ENCODE assay signal across 7 mouse cellular contexts in genomic region chr12:83486671-83487461, GRCm38 (mm10). TPM values are rescaled to one million over a fixed set of nuclear protein-coding genes. Genes with fewer than 3 reads are reported as not detected.
A peak's percentile ranks its signal among the peaks of the same experiment; 100 is the strongest.
DNase-seq lines count a peak whose midpoint lies in the region; ATAC-seq lines count a peak whose summit lies in the region.

No protein-coding gene starts in this region.

- H3K4me2 ChIP-seq in hindbrain, embryonic 15.5 days, result peak overlapping the region; percentile 98

- peak overlapping the region; percentile 87 for H3K4me3 ChIP-seq in hindbrain, embryonic 15.5 days
- peak overlapping the region; percentile 81 for H3K4me3 ChIP-seq in midbrain, embryonic 10.5 days

- no peaks in the 10 kb centered on the region for H3K27me3 ChIP-seq in hindbrain, embryonic 15.5 days
- peaks cover 55% of the 10 kb centered on the region for H3K27me3 ChIP-seq in midbrain, embryonic 10.5 days (ENCODE audit: low read depth, poor library complexity, severe bottlenecking)

- no peaks in the 10 kb centered on the region for H3K9me3 ChIP-seq in hindbrain, embryonic 15.5 days
- H3K9me3 ChIP-seq in midbrain, embryonic 10.5 days (replicated peaks), result peaks cover 8% of the 10 kb centered on the region; the same call in 1 of the 2 replicates

- peaks cover 33% of the 10 kb centered on the region for H3K4me1 ChIP-seq in hindbrain, embryonic 15.5 days (replicated peaks)
- peaks cover 39% of the 10 kb centered on the region for H3K4me1 ChIP-seq in midbrain, embryonic 10.5 days

- DNase-seq in adrenal gland, adult (ENCODE audit: inconsistent age in 2 of 2, low spot score in 1 of 2), result peak; percentile 68 to 89
- DNase-seq in cerebellum, adult 9-11 months, result peak; percentile 73
- peak; percentile 58 for DNase-seq in gastrocnemius, adult 18-20 months (ENCODE audit: low spot score)
- peak; percentile 45 for DNase-seq in left cerebral cortex, postnatal 4 days
- peak; percentile 76 for DNase-seq in midbrain, embryonic 10.5 days (ENCODE audit: low spot score)
- DNase-seq in spleen, adult 18-20 months, result peak; percentile 10 to 40

- H3K27ac ChIP-seq in hindbrain, embryonic 15.5 days (replicated peaks), result peak overlapping the region; percentile 87
- H3K27ac ChIP-seq in midbrain, embryonic 10.5 days (replicated peaks), result peak overlapping the region; percentile 81

- intact Hi-C loops in left cerebral cortex, postnatal 4 days (cut with DNase I), result loop anchor here (5.0 kb wide), 1 partner anchor 170 kb away; no protein-coding TSS in a partner anchor

- peak overlapping the region; percentile 73 for H3K9ac ChIP-seq in hindbrain, embryonic 15.5 days

- no peaks in the 10 kb centered on the region for H3K36me3 ChIP-seq in hindbrain, embryonic 15.5 days
- no peaks in the 10 kb centered on the region for H3K36me3 ChIP-seq in midbrain, embryonic 10.5 days

- peak; percentile 42 for ATAC-seq in hindbrain, embryonic 15.5 days (ENCODE audit: low FRiP score, low read depth)

- WGBS in hindbrain, embryonic 15.5 days, result under 1% methylated on average over 65 of the region's 73 CpGs
- under 1% methylated on average over 73 of the region's 73 CpGs for WGBS in midbrain, embryonic 10.5 days

RNA-seq across cellular contexts. Expression of gene Dpf3, which starts 0.7 kb away (rescaled TPM):
- total RNA-seq in gastrocnemius, adult 18-20 months (2021), result 10 to 100 TPM; 21.7 to 23.7 TPM
- polyA plus RNA-seq in hindbrain, embryonic 15.5 days (2015; fragmentation: Nextera tagmentation; extraction: Ambion mirVana), result 22.7 and 23.9 TPM in 2 replicates
- 10 to 100 TPM in 1 of 2 experiments, 1 to 10 TPM in 1; 7.0 to 11.0 TPM for total RNA-seq in left cerebral cortex, postnatal 4 days (2021)
- 6.4 and 9.5 TPM in 2 replicates for polyA plus RNA-seq in midbrain, embryonic 10.5 days (2016; fragmentation: Nextera tagmentation; extraction: Ambion mirVana)

RNA-seq across cellular contexts. Expression of gene Dcaf4, which starts 33.4 kb away (rescaled TPM):
- 10 to 100 TPM; 19.6 to 21.2 TPM for total RNA-seq in gastrocnemius, adult 18-20 months (2021)
- 44.8 and 49.2 TPM in 2 replicates for polyA plus RNA-seq in hindbrain, embryonic 15.5 days (2015; fragmentation: Nextera tagmentation; extraction: Ambion mirVana)
- total RNA-seq in left cerebral cortex, postnatal 4 days (2021), result 10 to 100 TPM; 36.6 to 43.1 TPM
- polyA plus RNA-seq in midbrain, embryonic 10.5 days (2016; fragmentation: Nextera tagmentation; extraction: Ambion mirVana), result 23.6 and 23.8 TPM in 2 replicates

Comparison
In these comparisons a context has a peak if more than half of its experiments do, and no peak if none do; other contexts are left out.
1. Peak in every context shown above with its lines: DNase-seq, ATAC-seq, H3K4me3 ChIP-seq and H3K27ac ChIP-seq.
2. DNase-seq: peak in every context shown above with its lines; median percentile 78 in adrenal gland, adult; 76 in midbrain, embryonic 10.5 days; 73 in cerebellum, adult 9-11 months; 58 in gastrocnemius, adult 18-20 months; 45 in left cerebral cortex, postnatal 4 days; 25 in spleen, adult 18-20 months.